Comparison of ENCODE assay signal across 9 mouse cellular contexts in the genomic region with DNA sequence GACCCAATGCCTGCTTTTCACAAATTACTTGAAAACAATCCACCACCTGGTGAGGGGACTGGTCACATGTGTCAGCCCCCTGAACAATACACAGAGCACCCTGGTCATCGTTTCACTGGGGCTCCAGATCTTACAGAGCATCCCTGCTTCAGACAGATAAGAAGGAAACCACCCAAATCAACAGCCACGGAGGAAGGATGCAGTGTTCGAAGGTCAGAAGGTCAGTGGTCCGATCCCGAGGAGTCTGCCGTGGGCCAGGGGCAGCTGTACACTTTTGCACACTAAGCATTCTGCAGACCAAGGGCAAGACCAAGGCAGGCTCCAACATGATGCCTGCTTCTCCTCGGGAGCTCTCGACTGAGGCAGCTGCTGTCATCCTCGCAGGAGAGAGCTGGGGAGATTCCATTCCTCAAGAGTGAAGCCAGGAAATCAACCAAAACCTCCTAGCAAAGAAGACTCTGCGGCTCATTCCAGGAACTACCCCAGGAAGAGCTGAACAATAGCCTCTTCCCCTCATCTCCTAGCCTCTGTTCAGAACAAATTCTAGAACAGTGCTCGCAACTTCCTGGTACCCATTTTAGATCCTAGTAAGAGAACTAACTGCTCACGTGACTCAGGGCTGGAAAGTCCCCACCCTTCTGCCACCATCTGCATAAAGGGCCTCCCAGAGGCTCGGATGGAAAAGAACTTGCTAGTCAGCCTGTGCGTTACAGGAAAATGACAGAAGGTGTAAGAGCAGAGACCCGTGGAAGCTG. TPM values are rescaled to one million over a fixed set of nuclear protein-coding genes. Genes with fewer than 3 reads are reported as not detected.
DNase-seq lines count a peak whose midpoint lies in the region; ATAC-seq lines count a peak whose summit lies in the region.
"Had no signal": no experiment of that assay in that cellular context is flagged by ENCODE, and none has a peak within 500 bp of the region (broad histone marks: within the 10 kb centered on the region; RNA-seq: fewer than 3 reads in every experiment).

No protein-coding gene starts in this region.

- DNase-seq in hindbrain, embryonic 10.5 days (ENCODE audit: low spot score), result no peak
- DNase-seq in hindbrain, embryonic 14.5 days (ENCODE audit: low spot score), result no peak
- no peak for DNase-seq in frontal cortex, postnatal 10 days (ENCODE audit: low spot score in 2 of 2)
- no peak for DNase-seq in cerebellum, postnatal 25 days

- WGBS in hindbrain, embryonic 10.5 days, result 68% methylated on average over 15 of the region's 15 CpGs
- 67% methylated on average over 15 of the region's 15 CpGs for WGBS in hindbrain, embryonic 14.5 days
- WGBS in liver, embryonic 16.5 days (ENCODE audit: insufficient replicate concordance), result 16% methylated on average over 15 of the region's 15 CpGs
- 45% methylated on average over 15 of the region's 15 CpGs for WGBS in stomach, embryonic 15.5 days

- no peaks in the 10 kb centered on the region for H3K27me3 ChIP-seq in hindbrain, embryonic 10.5 days (ENCODE audit: insufficient read depth, poor library complexity, severe bottlenecking)
- no peaks in the 10 kb centered on the region for H3K27me3 ChIP-seq in hindbrain, embryonic 14.5 days (ENCODE audit: control insufficient read depth, insufficient read depth, low read length)
- no peaks in the 10 kb centered on the region for H3K27me3 ChIP-seq in liver, embryonic 16.5 days (ENCODE audit: control insufficient read depth, insufficient read depth, low read depth, low read length)
- H3K27me3 ChIP-seq in stomach, embryonic 15.5 days (replicated peaks), result no peaks in the 10 kb centered on the region
- H3K27me3 ChIP-seq: neural tube, embryonic 12.5 days had no signal

- no peak overlapping the region for H3K9ac ChIP-seq in hindbrain, embryonic 14.5 days
- H3K9ac ChIP-seq in liver, embryonic 16.5 days (ENCODE audit: low read depth, low read length), result peak overlapping the region; percentile 31; the same call in 1 of the 2 replicates
- H3K9ac ChIP-seq in stomach, embryonic 15.5 days, result no peak overlapping the region
- H3K9ac ChIP-seq: neural tube, embryonic 12.5 days had no signal

- no peaks in the 10 kb centered on the region for H3K36me3 ChIP-seq in hindbrain, embryonic 10.5 days
- H3K36me3 ChIP-seq in hindbrain, embryonic 14.5 days (replicated peaks; ENCODE audit: control insufficient read depth, insufficient read depth), result no peaks in the 10 kb centered on the region
- H3K36me3 ChIP-seq in liver, embryonic 16.5 days (ENCODE audit: control insufficient read depth, insufficient read depth), result no peaks in the 10 kb centered on the region
- no peaks in the 10 kb centered on the region for H3K36me3 ChIP-seq in stomach, embryonic 15.5 days
- H3K36me3 ChIP-seq: neural tube, embryonic 12.5 days had no signal

- no peak overlapping the region for H3K4me2 ChIP-seq in hindbrain, embryonic 14.5 days (replicated peaks)
- H3K4me2 ChIP-seq in liver, embryonic 16.5 days (ENCODE audit: low read depth, low read length), result peak overlapping the region; percentile 46
- H3K4me2 ChIP-seq in stomach, embryonic 15.5 days, result no peak overlapping the region
- H3K4me2 ChIP-seq: neural tube, embryonic 12.5 days had no signal

- H3K27ac ChIP-seq in hindbrain, embryonic 10.5 days, result peak overlapping the region; percentile 46
- no peak overlapping the region for H3K27ac ChIP-seq in hindbrain, embryonic 14.5 days
- H3K27ac ChIP-seq in liver, embryonic 16.5 days (ENCODE audit: low read length), result peak overlapping the region; percentile 64
- H3K27ac ChIP-seq in stomach, embryonic 15.5 days, result peak overlapping the region; percentile 48
- H3K27ac ChIP-seq: neural tube, embryonic 12.5 days had no signal

- peaks cover 45% of the 10 kb centered on the region for H3K4me1 ChIP-seq in hindbrain, embryonic 10.5 days (replicated peaks)
- H3K4me1 ChIP-seq in hindbrain, embryonic 14.5 days (replicated peaks; ENCODE audit: control insufficient read depth, insufficient read depth, low read length), result no peaks in the 10 kb centered on the region
- peaks cover 13% of the 10 kb centered on the region for H3K4me1 ChIP-seq in liver, embryonic 16.5 days (ENCODE audit: control insufficient read depth, low read depth, low read length)
- peaks cover 16% of the 10 kb centered on the region; the same call in 1 of the 2 replicates for H3K4me1 ChIP-seq in stomach, embryonic 15.5 days

- H3K9me3 ChIP-seq in hindbrain, embryonic 10.5 days, result no peaks in the 10 kb centered on the region
- H3K9me3 ChIP-seq in hindbrain, embryonic 14.5 days (ENCODE audit: control insufficient read depth, low read length), result no peaks in the 10 kb centered on the region
- no peaks in the 10 kb centered on the region for H3K9me3 ChIP-seq in liver, embryonic 16.5 days (replicated peaks; ENCODE audit: control insufficient read depth, low read length)
- H3K9me3 ChIP-seq in stomach, embryonic 15.5 days, result no peaks in the 10 kb centered on the region
- H3K9me3 ChIP-seq: neural tube, embryonic 12.5 days had no signal

- H3K4me3 ChIP-seq in hindbrain, embryonic 10.5 days, result no peak overlapping the region
- H3K4me3 ChIP-seq in hindbrain, embryonic 14.5 days (replicated peaks; ENCODE audit: low read length), result no peak overlapping the region
- peak overlapping the region; percentile 31; the same call in 1 of the 2 replicates for H3K4me3 ChIP-seq in liver, embryonic 16.5 days (ENCODE audit: low read depth, low read length)
- no peak overlapping the region for H3K4me3 ChIP-seq in stomach, embryonic 15.5 days (replicated peaks)
- H3K4me3 ChIP-seq: neural tube, embryonic 12.5 days had no signal

- ATAC-seq in hindbrain, embryonic 14.5 days (ENCODE audit: low FRiP score), result no peak
- ATAC-seq in common myeloid progenitor, adult 5-6 weeks (replicated peaks; ENCODE audit: low read depth, poor library complexity, severe bottlenecking), result peak; percentile 56
- peak; percentile 83 for ATAC-seq in inflammation-experienced regulatory T-cells, adult 6 months
- ATAC-seq in liver, embryonic 16.5 days (ENCODE audit: low read depth), result peak; percentile 53
- no peak for ATAC-seq in stomach, embryonic 15.5 days (ENCODE audit: insufficient read depth, low FRiP score, low read depth)

RNA-seq across cellular contexts. Expression of gene Xxylt1, which starts 14.7 kb away (rescaled TPM):
- polyA plus RNA-seq in hindbrain, embryonic 10.5 days (2016; fragmentation: Nextera tagmentation; extraction: Ambion mirVana), result 12.1 and 15.1 TPM in 2 replicates
- 18.1 and 21.7 TPM in 2 replicates for polyA plus RNA-seq in hindbrain, embryonic 14.5 days (2014; fragmentation: Nextera tagmentation; extraction: Ambion mirVana)
- total RNA-seq in common myeloid progenitor, adult 5-6 weeks (2017), result 10.3 and 11.6 TPM in 2 replicates
- 10 to 100 TPM in 2 of 3 experiments, 1 to 10 TPM in 1; 5.3 to 17.0 (median 16.5) TPM for polyA plus RNA-seq in inflammation-experienced regulatory T-cells, adult 6 months (2017; shearing (Covaris generic))
- 0.88 and 1.2 TPM in 2 replicates for polyA plus RNA-seq in liver, embryonic 16.5 days (2015; fragmentation: Nextera tagmentation; extraction: Ambion mirVana)
- polyA plus RNA-seq in stomach, embryonic 15.5 days (2015; fragmentation: Nextera tagmentation; extraction: Ambion mirVana), result 14.3 and 15.7 TPM in 2 replicates

Comparison
In these comparisons a context has a peak if more than half of its experiments do, and no peak if none do; other contexts are left out.
1. ATAC-seq: peak in common myeloid progenitor, adult 5-6 weeks (single experiment), inflammation-experienced regulatory T-cells, adult 6 months (single experiment) and liver, embryonic 16.5 days (single experiment); none in hindbrain, embryonic 14.5 days (single experiment) and stomach, embryonic 15.5 days (single experiment).